8 mouse cellular contexts compared by ENCODE assay signal in genomic region chr10:90829394-90830267, GRCm38 (mm10).
A peak's percentile ranks its signal among the peaks of the same experiment; 100 is the strongest.
DNase-seq lines count a peak whose midpoint lies in the region; ATAC-seq lines count a peak whose summit lies in the region.

No protein-coding gene starts in this region.

- peak; percentile 11 for DNase-seq in kidney, postnatal 10 days
- no peak for DNase-seq in kidney, postnatal 25 days
- peak; percentile 82 to 83 for DNase-seq in cerebellum, postnatal 14 days
- peak; percentile 63 to 67 for DNase-seq in frontal cortex, postnatal 36 days (ENCODE audit: low spot score in 2 of 2)
- DNase-seq in left cerebral cortex, adult 18-20 months (ENCODE audit: low spot score in 2 of 2): peak; percentile 55 to 70
- peak; percentile 78 for DNase-seq in neural tube, embryonic 11.5 days (ENCODE audit: low spot score)

- peak; percentile 82 for ATAC-seq in neural tube, embryonic 11.5 days (ENCODE audit: insufficient read depth, low FRiP score, low TSS enrichment)
- no peak for ATAC-seq in monocyte, adult 5-6 weeks (replicated peaks; ENCODE audit: insufficient number of reproducible peaks, low FRiP score, low TSS enrichment, poor library complexity, severe bottlenecking)
- ATAC-seq in megakaryocyte-erythroid progenitor cell, adult 5-6 weeks (replicated peaks; ENCODE audit: low FRiP score, low TSS enrichment, poor library complexity, severe bottlenecking): no peak

- H3K4me1 ChIP-seq in neural tube, embryonic 11.5 days (ENCODE audit: control insufficient read depth, insufficient read depth, low read length): no peaks in the 10 kb centered on the region

- H3K36me3 ChIP-seq in neural tube, embryonic 11.5 days (ENCODE audit: control insufficient read depth, insufficient read depth, low read length): no peaks in the 10 kb centered on the region

- peak overlapping the region; percentile 80 for H3K4me2 ChIP-seq in neural tube, embryonic 11.5 days (ENCODE audit: low read depth)

- peak overlapping the region; percentile 79 for H3K27ac ChIP-seq in neural tube, embryonic 11.5 days (ENCODE audit: low read depth, low read length)

- H3K9ac ChIP-seq in neural tube, embryonic 11.5 days (ENCODE audit: low read length): peak overlapping the region; percentile 69

- under 1% methylated on average over 42 of the region's 76 CpGs for WGBS in neural tube, embryonic 11.5 days

- H3K27me3 ChIP-seq in neural tube, embryonic 11.5 days (ENCODE audit: control insufficient read depth, insufficient read depth, low read length): peaks cover 34% of the 10 kb centered on the region

- peak overlapping the region; percentile 57 for H3K4me3 ChIP-seq in neural tube, embryonic 11.5 days (ENCODE audit: low read depth, low read length)

- H3K9me3 ChIP-seq in neural tube, embryonic 11.5 days (ENCODE audit: control insufficient read depth, low read length): no peaks in the 10 kb centered on the region

Comparison
In these comparisons a context has a peak if more than half of its experiments do, and no peak if none do; other contexts are left out.
1. DNase-seq: peak in kidney, postnatal 10 days (single experiment), cerebellum, postnatal 14 days (2 of 2), frontal cortex, postnatal 36 days (2 of 2), left cerebral cortex, adult 18-20 months (2 of 2) and neural tube, embryonic 11.5 days (single experiment); none in kidney, postnatal 25 days (0 of 2).